25 mouse cellular contexts compared by ENCODE assay signal in genomic region chr9:31018705-31019104, GRCm38 (mm10). TPM values are rescaled to one million over a fixed set of nuclear protein-coding genes. Genes with fewer than 3 reads are reported as not detected.
DNase-seq lines count a peak whose midpoint lies in the region; ATAC-seq and TF ChIP-seq lines count a peak whose summit lies in the region.
"Had no signal": no experiment of that assay in that cellular context is flagged by ENCODE, and none has a peak within 500 bp of the region (broad histone marks: within the 10 kb centered on the region; RNA-seq: fewer than 3 reads in every experiment).

No protein-coding gene starts in this region.

- TF ChIP-seq POLR2A in ES-Bruce4 (IDR thresholded peaks at IDR 0.05; ENCODE audit: insufficient read depth, low read length) = no peak
- TF ChIP-seq POLR2A in thymus, adult 2 months (IDR thresholded peaks at IDR 0.05; ENCODE audit: control insufficient read depth, extremely low read depth, insufficient read depth, low read length, poor library complexity) = no peak

- intact Hi-C loops in left cerebral cortex, postnatal 4 days (cut with DNase I) = no loop called here

- ATAC-seq in hindbrain, postnatal 0 days = no peak
- ATAC-seq: activated CD4-positive, CD25-positive, alpha-beta regulatory T cell, adult 4 months; CD4-positive, CD25-positive, alpha-beta regulatory T cell, adult 4 months; forebrain, embryonic 13.5 days; forebrain, embryonic 15.5 days; forebrain, postnatal 0 days had no signal

- H3K27me3 ChIP-seq in ES-Bruce4 (ENCODE audit: control insufficient read depth, insufficient read depth, low read length, poor library complexity, severe bottlenecking) = no peaks in the 10 kb centered on the region
- H3K27me3 ChIP-seq in thymus, adult 2 months (ENCODE audit: control insufficient read depth, insufficient read depth, low read length) = no peaks in the 10 kb centered on the region
- no peaks in the 10 kb centered on the region for H3K27me3 ChIP-seq in hindbrain, postnatal 0 days (ENCODE audit: insufficient read depth, low read length)
- H3K27me3 ChIP-seq: CH12.LX; embryonic facial prominence, embryonic 12.5 days; forebrain, embryonic 13.5 days; forebrain, embryonic 15.5 days had no signal

- H3K4me3 ChIP-seq in ES-Bruce4 (ENCODE audit: low read depth, low read length) (no peak overlapping the region), ES-E14 (ENCODE audit: insufficient read depth in 1 of 2, low read depth in 1 of 2, low read length in 2 of 2, poor library complexity in 1 of 2, severe bottlenecking in 1 of 2) (no peak overlapping the region)
- no peak overlapping the region for H3K4me3 ChIP-seq in thymus, adult 2 months (ENCODE audit: control insufficient read depth, insufficient read depth, low read length)
- H3K4me3 ChIP-seq in hindbrain, postnatal 0 days (ENCODE audit: low read length) = no peak overlapping the region
- H3K4me3 ChIP-seq: embryonic facial prominence, embryonic 10.5 days; embryonic facial prominence, embryonic 12.5 days; forebrain, embryonic 13.5 days; forebrain, embryonic 15.5 days had no signal

- H3K4me1 ChIP-seq in ES-Bruce4 (ENCODE audit: control insufficient read depth, insufficient read depth, low read length) (peaks cover 3% of the 10 kb centered on the region), ES-E14 (ENCODE audit: control insufficient read depth in 2 of 2, insufficient read depth in 2 of 2, low read length in 2 of 2, poor library complexity in 1 of 2) (peaks cover 3 to 4% of the 10 kb centered on the region in 2 experiments; a peak in 3 of 4 replicates)
- H3K4me1 ChIP-seq in thymus, adult 2 months (replicated peaks; ENCODE audit: control insufficient read depth, insufficient read depth, low read length) = no peaks in the 10 kb centered on the region
- H3K4me1 ChIP-seq in hindbrain, postnatal 0 days (ENCODE audit: insufficient read depth, low read length) = no peaks in the 10 kb centered on the region
- H3K4me1 ChIP-seq: embryonic facial prominence, embryonic 10.5 days; embryonic facial prominence, embryonic 12.5 days; forebrain, embryonic 13.5 days; forebrain, embryonic 15.5 days had no signal

- H3K9ac ChIP-seq in ES-Bruce4 (ENCODE audit: low read depth, poor library complexity, severe bottlenecking) (no peak overlapping the region), ES-E14 (ENCODE audit: insufficient read depth, low read depth, low read length, poor library complexity, severe bottlenecking) (no peak overlapping the region)
- H3K9ac ChIP-seq in hindbrain, postnatal 0 days (replicated peaks; ENCODE audit: low read length) = no peak overlapping the region
- H3K9ac ChIP-seq: embryonic facial prominence, embryonic 12.5 days; forebrain, embryonic 13.5 days; forebrain, embryonic 15.5 days; forebrain, postnatal 0 days had no signal

- H3K9me3 ChIP-seq in ES-Bruce4 (replicated peaks; ENCODE audit: control insufficient read depth, insufficient read depth, low read length, poor library complexity, severe bottlenecking) = no peaks in the 10 kb centered on the region
- H3K9me3 ChIP-seq in ES-E14 (ENCODE audit: control insufficient read depth, insufficient read depth, low read depth, low read length) = no peaks in the 10 kb centered on the region
- H3K9me3 ChIP-seq in hindbrain, postnatal 0 days (ENCODE audit: low read length) = no peaks in the 10 kb centered on the region
- H3K9me3 ChIP-seq: embryonic facial prominence, embryonic 10.5 days; embryonic facial prominence, embryonic 12.5 days; forebrain, embryonic 13.5 days; forebrain, embryonic 15.5 days had no signal

- no peak for TF ChIP-seq CTCF in ES-Bruce4 (IDR thresholded peaks at IDR 0.05; ENCODE audit: low read depth, low read length)
- TF ChIP-seq CTCF in thymus, adult 2 months (IDR thresholded peaks at IDR 0.05; ENCODE audit: borderline replicate concordance, control insufficient read depth, extremely low read depth, insufficient read depth, low read length, poor library complexity) = no peak
- no peak for TF ChIP-seq CTCF in hindbrain, postnatal 0 days (IDR thresholded peaks at IDR 0.05; ENCODE audit: low read depth)

- in situ Hi-C loops in ES-E14 (cut with MboI; ENCODE audit: low sequenced_read_pairs in 2 of 2, unreplicated experiment in 2 of 2) = no loop called here

- H3K36me3 ChIP-seq in ES-Bruce4 (ENCODE audit: control insufficient read depth, insufficient read depth, low read length, poor library complexity, severe bottlenecking) (peaks cover 2% of the 10 kb centered on the region; the same call in 1 of the 2 replicates), ES-E14 (ENCODE audit: control insufficient read depth, insufficient read depth, low read length, poor library complexity, severe bottlenecking) (no peaks in the 10 kb centered on the region)
- H3K36me3 ChIP-seq in thymus, adult 2 months (ENCODE audit: control insufficient read depth, insufficient read depth, low read length) = no peaks in the 10 kb centered on the region
- no peaks in the 10 kb centered on the region for H3K36me3 ChIP-seq in hindbrain, postnatal 0 days (ENCODE audit: insufficient read depth, low read length)
- H3K36me3 ChIP-seq: embryonic facial prominence, embryonic 10.5 days; embryonic facial prominence, embryonic 12.5 days; forebrain, embryonic 15.5 days had no signal

- peak; percentile 86 for TF ChIP-seq EP300 in ES-Bruce4 (IDR thresholded peaks at IDR 0.05; ENCODE audit: insufficient read depth, low read depth, low read length)

- DNase-seq in 3T3-L1 (ENCODE audit: low read depth, low spot score) = peak; percentile 14
- DNase-seq in ES-E14 (ENCODE audit: low read depth, low spot score) = peak; percentile 89
- peak; percentile 77 for DNase-seq in WW6 (ENCODE audit: low read depth, low spot score)
- DNase-seq in embryo, embryonic 11 days = no peak
- DNase-seq in thymus, adult 2 months = no peak
- DNase-seq in hindbrain, postnatal 0 days (ENCODE audit: low spot score) = no peak
- no peak for DNase-seq in left cerebral cortex, postnatal 4 days
- DNase-seq: adrenal gland, postnatal 10 days; adrenal gland, postnatal 25 days; B cell, adult 2 months; cerebellum, adult 11 months; cerebellum, adult 18-20 months; cerebellum, adult 8-10 months; cerebellum, adult 9-11 months; cerebellum, postnatal 14 days; cerebellum, postnatal 36 days; forebrain, postnatal 0 days had no signal

- H3K27ac ChIP-seq in ES-Bruce4 (ENCODE audit: insufficient read depth, low read length) (peak overlapping the region; percentile 99), ES-E14 (ENCODE audit: insufficient read depth, low read depth, low read length, poor library complexity, severe bottlenecking) (peak overlapping the region; percentile 93)
- no peak overlapping the region for H3K27ac ChIP-seq in thymus, adult 2 months (ENCODE audit: control insufficient read depth, insufficient read depth, low read length)
- H3K27ac ChIP-seq in hindbrain, postnatal 0 days = no peak overlapping the region
- H3K27ac ChIP-seq: embryonic facial prominence, embryonic 10.5 days; embryonic facial prominence, embryonic 12.5 days; forebrain, embryonic 13.5 days; forebrain, embryonic 15.5 days had no signal

- H3K4me2 ChIP-seq in hindbrain, postnatal 0 days (ENCODE audit: low read depth, low read length) = no peak overlapping the region
- H3K4me2 ChIP-seq: embryonic facial prominence, embryonic 12.5 days; forebrain, embryonic 13.5 days; forebrain, embryonic 15.5 days had no signal

TF ChIP-seq in ES-E14, 5 proteins besides CTCF, POLR2A, EP300 and RAD21:
- peak; percentile 91 for TF ChIP-seq CHD2 (IDR thresholded peaks at IDR 0.05; ENCODE audit: low read depth, low read length)
- TF ChIP-seq HCFC1 (IDR thresholded peaks at IDR 0.05; ENCODE audit: borderline replicate concordance, insufficient read depth, low read length) = no peak
- no peak for TF ChIP-seq MAFK (IDR thresholded peaks at IDR 0.05; ENCODE audit: insufficient read depth, low read depth, low read length)
TF ChIP-seq in ES-E14: peak in this region for 1.

RNA-seq across cellular contexts. Expression of gene Zbtb44, which starts 11.7 kb away (rescaled TPM):
- 95.7 and 98.2 TPM in 2 replicates for polyA plus RNA-seq in ES-Bruce4 (2011; ENCODE audit: insufficient read depth, insufficient read length, low read depth, missing spikeins)
- 33.1 and 33.7 TPM in 2 replicates for total RNA-seq in ES-E14 (2012; rRNA removed)
- polyA plus RNA-seq in thymus, adult 2 months (2012; rRNA removed) = 10.4 and 14.7 TPM in 2 replicates
- total RNA-seq in hindbrain, postnatal 0 days (2014; rRNA removed) = 13.7 and 18.6 TPM in 2 replicates
- polyA plus RNA-seq in hindbrain, postnatal 0 days (2015; fragmentation: Nextera tagmentation; extraction: Ambion mirVana) = 3.8 and 4.1 TPM in 2 replicates
- total RNA-seq in left cerebral cortex, postnatal 4 days (2021) = 10 to 100 TPM; 44.9 TPM

Comparison
In these comparisons a context has a peak if more than half of its experiments do, and no peak if none do; other contexts are left out.
1. DNase-seq: peak in 3T3-L1 (single experiment), ES-E14 (single experiment) and WW6 (single experiment); none in embryo, embryonic 11 days (single experiment), thymus, adult 2 months (single experiment), hindbrain, postnatal 0 days (single experiment) and left cerebral cortex, postnatal 4 days (single experiment).
2. H3K27ac ChIP-seq: peak in ES-Bruce4 (single experiment) and ES-E14 (single experiment); none in thymus, adult 2 months (single experiment) and hindbrain, postnatal 0 days (single experiment).